Mouse (Mus musculus) heart, postnatal 0 days (tissue): Measurements from ENCODE around the gene Ms4a4a.

Experiments
- CTCF ChIP-seq: IDR thresholded peaks from 2 replicates; pipeline ENCODE4 v1.5.1; 2016; ENCODE audit warnings: antibody characterized with exemption, control low read depth, low read depth
- EP300 ChIP-seq: IDR thresholded peaks from 2 replicates; pipeline ENCODE4 v1.6.1; 2016; ENCODE audit warnings: antibody characterized with exemption, low read depth

DNA sequence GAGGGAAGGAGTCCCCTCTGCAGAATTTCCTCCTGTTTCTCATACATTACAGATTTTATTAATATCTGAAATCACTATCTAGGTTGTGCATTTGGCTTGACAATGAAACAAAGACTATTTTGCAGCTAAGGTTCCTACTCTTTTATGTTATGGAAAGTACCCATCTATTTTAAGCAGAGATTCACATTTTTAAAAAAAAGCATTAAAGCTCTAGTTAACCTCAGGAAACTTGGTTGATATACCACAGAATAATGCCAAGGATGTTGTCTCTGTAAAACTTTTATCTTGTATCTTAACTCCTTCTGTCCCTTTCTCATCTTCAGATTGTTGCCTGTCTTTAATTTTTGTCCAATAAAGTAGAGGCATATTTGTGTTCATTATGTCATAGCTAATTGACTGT lies 20.4 kb downstream of the Ms4a4a start:
- TF ChIP-seq CTCF (no peak), EP300 (no peak)
